Mouse (Mus musculus) gastrocnemius, postnatal 36 days (tissue): ENCODE data around the gene Epb41. TPM values are rescaled to one million over a fixed set of nuclear protein-coding genes. Genes with fewer than 3 reads are reported as not detected.

ENCODE experiments used
- DNase-seq, 2 experiments: peaks; one replicate each; pipeline ENCODE4 v3.0.0; 2022
- intact Hi-C: fragments of 180-260 bp; cut with DNase I; formaldehyde crosslinking; loops from one replicate; pipeline ENCODE4 v1.15.1; 2025
- total RNA-seq, 2 experiments: library from RNA; stranded (reverse); gene quantifications; 2 replicates each; pipeline ENCODE4 v1.2.3; 2021

The Epb41 gene
- total RNA-seq, 2 experiments from 2014 or later, result 92.0 to 92.7 TPM

DNA sequence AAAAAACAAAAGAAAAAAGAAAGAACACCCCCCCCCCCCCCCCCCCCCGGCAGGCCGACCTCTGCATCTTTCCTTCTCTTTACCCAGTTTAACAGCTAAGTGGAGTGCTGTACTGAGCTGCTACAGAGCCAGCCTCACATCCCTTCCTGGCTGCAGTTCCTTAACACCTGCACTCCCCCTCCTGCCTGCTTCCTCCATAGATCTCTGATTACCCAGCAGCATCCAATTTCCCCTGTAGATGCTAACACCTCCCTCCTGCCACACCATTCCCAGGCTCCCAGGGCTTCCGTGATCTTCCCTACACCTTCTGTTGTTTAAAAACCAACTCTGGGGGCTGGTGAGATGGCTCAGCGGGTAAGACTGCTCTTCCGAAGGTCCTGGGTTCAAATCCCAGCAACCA lies 163.6 kb downstream of the Epb41 start:
- DNase-seq, result no peak
- intact Hi-C loops, result no loop called here

DNA sequence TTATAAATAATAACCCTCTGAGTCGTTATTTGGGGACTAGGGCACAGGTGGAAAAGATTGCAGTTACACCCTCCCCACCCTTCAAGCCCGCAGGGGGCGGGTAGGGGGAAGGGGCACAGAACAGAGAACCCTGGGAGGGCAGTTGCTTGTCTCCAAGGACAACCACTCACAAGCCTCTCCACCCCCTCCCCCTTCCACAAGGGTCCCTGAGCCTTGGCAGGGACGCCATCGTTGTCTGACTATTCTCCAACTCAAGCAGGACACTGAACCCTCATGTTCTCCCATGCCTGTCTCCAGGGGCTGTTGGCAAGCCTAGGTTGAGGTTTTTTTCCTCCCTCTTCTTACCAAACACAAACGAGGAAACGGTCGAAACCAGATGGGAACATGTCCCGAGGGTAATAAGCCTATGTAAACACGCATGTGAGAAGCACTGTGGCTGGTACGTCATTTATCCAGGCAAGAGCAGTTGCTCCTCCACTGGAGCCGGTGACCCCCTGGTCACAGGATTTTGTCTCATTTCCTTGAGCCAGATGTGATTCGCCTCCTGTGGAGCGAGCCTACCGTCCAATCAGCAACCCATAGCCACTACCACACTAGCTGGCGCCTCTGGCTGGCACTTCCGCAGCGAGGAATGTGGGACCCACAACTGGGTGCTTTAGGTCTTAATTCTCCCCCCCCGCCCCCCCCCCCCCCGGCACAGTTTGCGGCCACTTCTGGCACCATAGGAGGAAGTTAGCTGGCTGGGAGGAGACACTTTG lies 164.7 kb downstream of the Epb41 start:
- no peak for DNase-seq
- intact Hi-C loops, result no loop called here

GRCm38 (mm10) chr4:131907912-131908311 lies 167.2 kb downstream of the Epb41 start:
- intact Hi-C loops, result no loop called here
- no peak for DNase-seq

DNA sequence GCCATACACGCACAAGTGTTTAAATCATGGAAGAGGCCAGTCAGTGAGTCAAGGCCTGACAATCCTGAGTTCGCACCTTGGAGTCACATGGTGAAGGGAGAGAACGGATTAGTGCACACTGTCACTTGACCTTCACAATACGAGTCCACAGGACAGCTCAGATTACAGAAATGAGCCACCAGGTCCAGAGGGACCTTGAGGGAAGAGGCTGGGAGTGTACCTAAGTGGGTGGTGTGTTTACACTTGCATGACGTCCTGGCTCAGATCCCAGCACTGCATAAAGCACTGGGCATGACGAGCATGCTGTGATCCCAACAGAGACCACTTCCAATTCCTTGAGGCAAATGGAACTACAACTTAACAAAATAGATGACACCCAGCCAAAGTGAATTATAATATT lies 168.7 kb downstream of the Epb41 start:
- intact Hi-C loops, result no loop called here
- DNase-seq, result no peak

DNA sequence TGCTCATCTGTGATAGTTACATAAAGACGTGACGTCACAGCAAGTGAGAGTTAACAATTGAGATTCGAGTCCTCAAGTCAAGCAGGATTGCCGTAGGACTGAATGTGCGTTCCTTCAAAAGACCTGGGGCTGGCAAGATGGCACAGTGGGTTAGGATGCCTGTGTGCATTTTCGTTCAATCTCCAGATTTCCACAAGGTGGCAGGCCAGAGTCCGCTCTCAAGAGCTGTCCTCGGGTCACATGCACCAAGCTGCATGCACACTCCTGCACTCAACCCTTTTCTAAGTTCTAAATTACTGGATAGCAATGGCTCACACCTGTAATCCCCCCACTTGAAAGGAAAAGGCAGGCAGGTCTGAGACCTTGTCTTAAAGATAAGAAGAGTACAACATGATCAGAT lies 170.6 kb downstream of the Epb41 start:
- DNase-seq, result no peak
- intact Hi-C loops, result no loop called here

- no peak for DNase-seq
- intact Hi-C loops, result no loop called here
Measured at GRCm38 (mm10) chr4:131901090-131901489, 174.0 kb downstream of the Epb41 start.

GRCm38 (mm10) chr4:131899180-131899554 lies 176.0 kb downstream of the Epb41 start:
- no peak for DNase-seq
- intact Hi-C loops, result no loop called here

DNA sequence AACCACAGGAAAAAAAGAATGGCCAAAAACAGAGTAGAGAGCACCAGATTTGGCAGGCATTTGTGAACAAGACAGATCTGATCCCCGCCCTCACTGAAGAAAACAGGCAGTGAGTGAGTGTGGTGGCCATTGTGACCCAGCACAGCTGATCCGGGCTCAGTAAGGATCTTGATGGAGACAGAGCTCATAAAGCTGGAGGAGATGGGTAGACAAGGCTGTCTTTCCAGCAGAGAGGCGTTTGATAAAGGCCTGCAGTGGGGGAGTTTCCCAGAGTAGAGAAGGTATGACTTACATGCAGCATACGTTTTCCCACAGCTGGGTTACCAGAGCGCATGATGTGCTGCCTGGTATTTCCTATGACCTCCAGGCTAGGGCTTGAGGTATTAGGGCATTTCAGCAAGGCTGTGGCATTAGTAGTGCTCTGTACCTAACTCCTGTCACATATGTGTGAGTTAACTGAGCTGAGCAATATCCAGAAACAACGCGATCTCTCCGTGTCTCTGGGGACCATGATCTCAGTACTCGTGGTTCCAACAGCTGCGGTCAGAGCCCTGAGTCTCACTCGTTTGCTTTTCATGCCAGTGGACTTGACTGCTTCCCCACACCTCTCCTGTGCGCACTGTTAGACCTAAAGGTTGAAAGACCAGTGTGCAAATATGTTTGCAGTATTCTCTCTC lies 176.5 kb downstream of the Epb41 start:
- DNase-seq, result no peak

GRCm38 (mm10) chr4:131897787-131898186 lies 177.3 kb downstream of the Epb41 start:
- intact Hi-C loops, result no loop called here
- no peak for DNase-seq

More for the DNA sequence above, 176.5 kb downstream of the Epb41 start:
- intact Hi-C loops, result no loop called here

DNA sequence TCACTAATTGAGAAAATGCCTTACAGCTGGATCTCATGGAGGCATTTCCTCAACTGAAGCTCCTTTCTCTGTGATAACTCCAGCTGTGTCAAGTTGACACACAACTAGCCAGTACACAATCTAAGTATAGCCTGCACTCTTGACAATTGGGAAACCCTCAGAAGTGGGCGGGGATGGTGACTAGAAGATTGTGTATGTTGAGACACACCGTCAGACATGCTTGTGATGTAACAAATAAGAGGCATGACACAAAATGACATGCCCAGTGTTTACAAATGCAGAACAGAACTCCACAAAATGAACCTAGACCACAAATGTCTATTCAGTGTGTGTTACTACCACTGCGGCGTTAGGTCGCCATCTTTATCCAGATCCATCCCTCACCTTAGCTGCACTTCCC lies 178.0 kb downstream of the Epb41 start:
- intact Hi-C loops, result no loop called here
- no peak for DNase-seq

GRCm38 (mm10) chr4:131890692-131891091 lies 184.4 kb downstream of the Epb41 start:
- intact Hi-C loops, result no loop called here
- DNase-seq, result no peak

GRCm38 (mm10) chr4:131888564-131888963 lies 186.6 kb downstream of the Epb41 start:
- DNase-seq, result no peak
- intact Hi-C loops, result no loop called here

- DNase-seq, result no peak
- intact Hi-C loops, result no loop called here
Measured at GRCm38 (mm10) chr4:131885376-131885775, 189.7 kb downstream of the Epb41 start.

GRCm38 (mm10) chr4:131883571-131883970 lies 191.6 kb downstream of the Epb41 start:
- no peak for DNase-seq
- intact Hi-C loops, result no loop called here

- intact Hi-C loops, result no loop called here
- no peak for DNase-seq
Measured at GRCm38 (mm10) chr4:131881306-131881705, 193.8 kb downstream of the Epb41 start.

- intact Hi-C loops, result no loop called here
- no peak for DNase-seq
Measured at GRCm38 (mm10) chr4:131879692-131880091, 195.4 kb downstream of the Epb41 start.

DNA sequence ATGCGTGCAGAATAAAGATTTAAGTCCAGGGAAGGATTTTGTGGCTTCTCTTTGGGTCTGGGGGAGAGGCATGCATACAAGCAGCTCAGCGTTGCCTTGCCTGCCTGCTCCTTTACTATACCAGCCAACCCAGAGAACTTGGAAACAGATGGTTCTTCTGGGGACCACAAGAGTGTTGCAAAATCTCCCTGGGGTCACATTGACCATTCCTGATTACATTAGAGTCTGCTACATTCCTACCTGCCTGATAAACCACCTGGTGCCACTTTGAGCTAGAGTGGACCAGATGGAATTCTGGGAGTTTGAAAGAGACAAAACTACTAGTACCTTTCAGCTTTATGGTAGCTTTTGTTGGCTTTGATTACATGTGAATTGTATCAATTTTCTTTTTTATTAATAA lies 198.3 kb downstream of the Epb41 start:
- DNase-seq, result no peak
- intact Hi-C loops, result no loop called here

DNA sequence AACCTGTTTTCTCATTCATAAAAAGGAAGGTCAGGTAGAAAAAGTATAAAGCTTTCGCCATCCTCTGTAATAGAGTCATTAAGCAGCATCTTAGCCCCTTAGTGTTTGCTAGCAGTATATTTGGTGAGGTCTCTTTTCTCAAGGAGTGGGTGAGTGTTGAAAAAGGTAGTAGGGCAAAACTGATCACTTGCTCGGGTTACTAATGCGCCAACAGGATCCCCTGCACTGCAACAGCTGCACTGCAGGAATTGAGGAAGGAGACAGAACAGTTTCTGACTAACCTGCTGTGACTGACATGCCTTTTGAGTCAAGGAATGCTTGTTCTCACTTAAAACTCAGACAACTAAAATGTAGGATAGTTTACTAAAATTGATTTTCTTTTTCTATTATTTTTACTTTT lies 199.9 kb downstream of the Epb41 start:
- intact Hi-C loops, result no loop called here
- DNase-seq, result no peak

GRCm38 (mm10) chr4:131874567-131874966 lies 200.6 kb downstream of the Epb41 start:
- intact Hi-C loops, result no loop called here
- no peak for DNase-seq

DNA sequence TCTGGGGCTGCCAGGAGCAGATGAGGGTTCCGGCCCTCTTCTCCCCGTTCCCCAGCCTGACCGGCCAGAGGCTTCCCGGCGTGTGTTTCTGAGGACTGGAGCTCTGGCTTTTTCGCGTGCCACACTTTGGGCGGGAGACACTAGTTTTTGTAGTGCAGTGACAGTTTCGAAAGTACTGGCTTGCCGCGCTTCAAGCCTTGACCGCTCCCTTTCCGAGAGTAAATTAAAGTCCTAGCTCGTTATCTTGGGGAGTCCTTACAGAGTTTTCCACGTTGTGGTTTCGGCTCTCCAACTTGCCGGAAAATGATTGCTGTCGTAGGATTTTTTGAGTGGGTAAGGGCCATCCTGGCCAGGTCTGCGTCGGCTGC lies 201.0 kb downstream of the Epb41 start:
- intact Hi-C loops, result no loop called here
- no peak for DNase-seq
